Mouse (Mus musculus): ENCODE results near the gene Zfp599. TPM values are rescaled to one million over a fixed set of nuclear protein-coding genes. Genes with fewer than 3 reads are reported as not detected.

Zfp599 gene
- polyA plus RNA-seq, 1 experiment: 0.53 TPM

DNA sequence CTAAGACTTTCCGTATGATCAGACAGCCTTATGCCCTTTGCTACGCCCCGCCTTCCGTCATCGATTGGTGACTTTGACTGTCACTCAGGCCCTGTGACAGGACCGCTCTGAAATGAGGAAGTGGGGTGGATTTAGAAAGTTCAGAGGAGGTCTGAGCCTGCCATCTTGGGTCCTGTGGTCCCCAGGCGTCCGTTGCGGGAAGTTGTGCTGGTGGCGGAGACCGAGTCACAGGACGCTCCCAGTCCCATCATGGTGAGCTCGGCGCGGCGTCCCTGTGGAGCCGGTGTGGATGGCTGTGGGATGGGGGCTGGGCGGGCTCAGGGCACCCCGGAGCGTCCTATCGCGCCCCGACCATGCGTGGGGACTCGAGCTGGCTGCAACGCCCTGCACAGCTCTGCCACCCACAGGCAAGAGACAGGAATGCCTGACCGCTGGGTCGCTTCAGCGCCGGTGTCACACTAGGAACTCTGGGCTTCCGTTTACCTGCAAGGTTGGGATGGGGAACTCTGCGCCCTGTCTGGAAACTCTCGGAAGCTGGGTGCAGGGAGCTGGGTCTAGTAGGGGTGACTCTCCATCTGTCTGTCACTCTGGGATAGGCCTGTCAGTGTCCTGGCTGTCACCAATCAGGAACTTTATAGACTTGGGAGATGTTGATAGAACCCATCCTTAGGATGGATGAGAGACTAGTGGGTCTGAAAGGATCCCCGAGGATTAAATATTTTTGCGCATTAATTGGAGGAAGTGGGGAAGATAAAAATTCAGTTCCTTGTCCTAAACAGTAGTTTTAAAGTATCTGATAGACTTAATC is 33.9 kb downstream of the Zfp599 start, which contains the start of gene Zfp809:
Zfp809 (plus strand) TSS at position 134 of the 808 bp plus-strand sequence.
- Histone ChIP-seq H3K4me2 (ENCODE audit: low read depth) (peak within 1 kb of the TSS; percentile 97), H3K4me3 (peak within 1 kb of the TSS; percentile 52), H3K36me3 (ENCODE audit: control insufficient read depth, insufficient read depth) (no peaks in the 10 kb centered on the region), H3K79me2 (ENCODE audit: control insufficient read depth, insufficient read depth) (peaks cover 6% of the 10 kb centered on the region), H3ac (ENCODE audit: control insufficient read depth, insufficient read length) (peak within 1 kb of the TSS; percentile 90), H3K27me3 (ENCODE audit: control insufficient read depth, insufficient read depth, insufficient read length) (no peaks in the 10 kb centered on the region)
- peak; percentile 88 for TF ChIP-seq POLR2AphosphoS2 (IDR thresholded peaks at IDR 0.05; ENCODE audit: insufficient read length, low read depth)
- TF ChIP-seq MYOG (IDR thresholded peaks at IDR 0.05; ENCODE audit: control insufficient read depth in 1 of 3, insufficient read depth in 1 of 3, insufficient read length in 2 of 3, low read depth in 2 of 3): peak in 1 of 3 experiments; percentile 13
- TF ChIP-seq E2F4 (IDR thresholded peaks at IDR 0.05; ENCODE audit: insufficient read depth): no peak
- peak; percentile 59 for TF ChIP-seq TCF3 (IDR thresholded peaks at IDR 0.05; ENCODE audit: insufficient read length, low read depth)
- TF ChIP-seq SRF (IDR thresholded peaks at IDR 0.05; ENCODE audit: control insufficient read depth, insufficient read length, low read depth): no peak
- peak; percentile 84 for TF ChIP-seq POLR2A (IDR thresholded peaks at IDR 0.05; ENCODE audit: insufficient read length, low read depth)
- TF ChIP-seq MYOD1 (IDR thresholded peaks at IDR 0.05; ENCODE audit: control insufficient read depth in 1 of 3, insufficient read length in 2 of 3, low read depth in 2 of 3): peak in 1 of 3 experiments; percentile 10
- peak; percentile 56 for TF ChIP-seq USF1 (IDR thresholded peaks at IDR 0.05; ENCODE audit: low read depth)

DNA sequence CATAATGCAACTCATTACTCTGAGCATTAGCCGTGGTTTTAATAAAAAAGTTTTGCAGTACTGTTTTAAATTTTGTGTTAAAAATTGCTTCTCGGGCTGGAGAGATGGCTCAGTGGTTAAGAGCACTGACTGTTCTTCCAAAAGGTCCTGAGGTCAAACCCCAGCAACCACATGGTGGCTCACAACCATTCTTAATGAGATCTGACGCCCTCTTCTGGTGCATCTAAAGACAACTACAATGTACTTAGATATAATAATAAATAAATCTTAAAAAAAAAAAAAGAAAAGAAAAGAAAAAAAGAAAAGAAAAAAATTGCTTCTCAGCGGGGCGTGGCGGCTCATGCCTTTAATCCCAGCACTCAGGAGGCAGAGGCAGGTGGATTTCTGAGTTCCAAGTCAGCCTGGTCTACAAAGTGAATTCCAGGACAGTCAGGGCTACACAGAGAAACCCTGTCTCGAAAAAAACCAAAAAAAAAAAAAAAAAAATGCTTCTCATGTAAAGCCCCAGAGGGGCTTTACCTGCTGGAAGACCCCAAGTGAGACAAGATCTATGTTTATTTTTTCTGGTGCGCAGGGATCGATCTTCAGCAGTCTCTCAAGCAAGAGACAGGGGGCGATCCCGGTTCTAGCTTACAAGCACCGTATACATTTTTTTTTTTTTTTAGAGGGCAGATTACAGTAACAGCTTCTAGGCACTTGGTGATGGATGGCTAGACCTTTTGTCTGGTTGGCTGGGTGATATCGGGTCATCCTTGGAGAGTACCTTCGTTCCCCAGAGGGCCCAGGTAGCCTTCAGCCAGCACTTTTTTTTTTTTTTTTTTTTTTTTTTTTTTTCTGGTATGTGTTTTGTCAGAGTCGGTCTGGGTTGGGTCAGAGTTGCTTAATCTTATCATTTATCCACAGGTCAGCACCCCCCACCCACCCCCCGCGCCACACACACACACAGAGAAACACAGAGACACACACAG is 34.9 kb downstream of the Zfp599 start:
- Histone ChIP-seq H3K79me2 (ENCODE audit: control insufficient read depth, insufficient read depth) (peaks cover 2% of the 10 kb centered on the region), H3K27me3 (ENCODE audit: control insufficient read depth, insufficient read depth, insufficient read length) (no peaks in the 10 kb centered on the region), H3K36me3 (ENCODE audit: control insufficient read depth, insufficient read depth) (no peaks in the 10 kb centered on the region), H3ac (ENCODE audit: control insufficient read depth, insufficient read length) (peak overlapping the region; percentile 90), H3K4me3 (peak overlapping the region; percentile 52), H3K4me2 (ENCODE audit: low read depth) (peak overlapping the region; percentile 66)
- TF ChIP-seq CEBPB (IDR thresholded peaks at IDR 0.05; ENCODE audit: insufficient read depth, poor library complexity, severe bottlenecking) (0 out of 2 replicates have a peak, but pooled peaks have one; percentile 34), E2F4 (IDR thresholded peaks at IDR 0.05; ENCODE audit: insufficient read depth) (no peak), REST (IDR thresholded peaks at IDR 0.05; ENCODE audit: insufficient read depth, insufficient read length) (no peak), TCF12 (IDR thresholded peaks at IDR 0.05; ENCODE audit: insufficient read depth, poor library complexity, severe bottlenecking) (no peak), USF1 (IDR thresholded peaks at IDR 0.05; ENCODE audit: low read depth) (no peak), MYOD1 (IDR thresholded peaks at IDR 0.05; ENCODE audit: control insufficient read depth in 1 of 3, insufficient read length in 2 of 3, low read depth in 2 of 3) (no peak)

DNA sequence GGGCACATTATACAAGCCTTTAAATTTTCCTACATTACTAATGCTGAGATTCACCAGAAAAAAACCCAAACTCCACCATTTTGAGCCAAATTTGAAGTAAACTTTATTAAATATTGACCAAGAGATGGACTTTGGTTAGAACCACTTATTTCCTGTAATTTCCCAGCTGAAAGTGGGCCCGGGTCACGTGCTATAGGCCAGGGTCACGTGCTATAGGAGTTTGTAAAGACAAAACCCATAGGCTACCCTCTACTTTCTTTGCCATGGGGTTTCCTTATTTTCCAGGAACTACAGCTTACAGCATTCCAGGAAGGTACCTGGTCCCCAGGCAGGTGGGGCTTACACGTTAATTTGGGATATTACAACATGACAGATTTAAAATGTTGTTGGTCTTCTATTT is 35.6 kb downstream of the Zfp599 start:
- Histone ChIP-seq H3K27me3 (ENCODE audit: control insufficient read depth, insufficient read depth, insufficient read length) (no peaks in the 10 kb centered on the region), H3K4me3 (no peak overlapping the region), H3K4me2 (ENCODE audit: low read depth) (no peak overlapping the region), H3ac (ENCODE audit: control insufficient read depth, insufficient read length) (no peak overlapping the region), H3K36me3 (ENCODE audit: control insufficient read depth, insufficient read depth) (no peaks in the 10 kb centered on the region), H3K79me2 (ENCODE audit: control insufficient read depth, insufficient read depth) (no peaks in the 10 kb centered on the region)
- TF ChIP-seq POLR2A (IDR thresholded peaks at IDR 0.05; ENCODE audit: insufficient read length, low read depth): no peak
- no peak for TF ChIP-seq TCF3 (IDR thresholded peaks at IDR 0.05; ENCODE audit: insufficient read length, low read depth)
- no peak for TF ChIP-seq MAX (IDR thresholded peaks at IDR 0.05; ENCODE audit: low read depth)
- no peak for TF ChIP-seq USF1 (IDR thresholded peaks at IDR 0.05; ENCODE audit: low read depth)
- TF ChIP-seq POLR2AphosphoS2 (IDR thresholded peaks at IDR 0.05; ENCODE audit: insufficient read length, low read depth): no peak
- TF ChIP-seq MYOD1 (IDR thresholded peaks at IDR 0.05; ENCODE audit: control insufficient read depth in 1 of 3, insufficient read length in 2 of 3, low read depth in 2 of 3): no peak

DNA sequence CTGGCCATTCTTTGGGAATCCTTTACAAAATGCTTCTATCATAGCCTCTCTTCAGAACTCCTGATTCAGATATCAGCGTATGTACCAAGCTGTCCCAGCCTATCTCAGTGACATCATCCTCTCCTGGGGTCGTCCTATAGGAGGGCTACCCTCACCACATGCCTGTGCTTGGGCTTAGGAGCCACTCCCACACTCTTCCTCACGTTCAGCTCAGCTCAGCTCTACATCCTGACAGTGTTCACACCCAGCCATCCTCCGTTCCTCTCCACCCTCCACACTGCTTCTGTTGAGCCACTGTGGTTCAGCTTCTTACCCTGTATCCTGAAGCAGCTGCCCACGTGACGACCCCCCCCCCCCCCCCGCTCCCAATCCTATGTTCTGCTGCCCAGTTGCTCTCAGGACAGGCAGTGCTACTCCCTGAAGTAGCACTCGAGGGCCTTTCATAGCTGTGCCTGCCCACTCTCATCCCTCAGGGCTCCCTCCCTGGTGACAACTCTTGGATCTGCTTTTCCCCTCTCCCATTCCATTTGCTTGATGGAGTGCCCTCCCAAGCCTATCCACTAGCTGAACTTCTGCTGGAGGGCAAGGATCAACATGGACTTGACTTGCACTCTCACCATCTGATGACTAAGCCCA is 41.7 kb downstream of the Zfp599 start:
- TF ChIP-seq SRF (IDR thresholded peaks at IDR 0.05; ENCODE audit: control insufficient read depth, insufficient read length, low read depth) (no peak), MYOD1 (IDR thresholded peaks at IDR 0.05; ENCODE audit: control insufficient read depth in 1 of 3, insufficient read length in 2 of 3, low read depth in 2 of 3) (no peak), REST (IDR thresholded peaks at IDR 0.05; ENCODE audit: insufficient read depth, insufficient read length) (no peak), TCF3 (IDR thresholded peaks at IDR 0.05; ENCODE audit: insufficient read length, low read depth) (no peak)
- H3K79me2 ChIP-seq (ENCODE audit: control insufficient read depth, insufficient read depth): no peaks in the 10 kb centered on the region
- H3K4me2 ChIP-seq (ENCODE audit: low read depth): no peak overlapping the region
- H3K4me3 ChIP-seq: no peak overlapping the region
- H3K36me3 ChIP-seq (ENCODE audit: control insufficient read depth, insufficient read depth): no peaks in the 10 kb centered on the region
- no peak overlapping the region for H3ac ChIP-seq (ENCODE audit: control insufficient read depth, insufficient read length)
- no peaks in the 10 kb centered on the region for H3K27me3 ChIP-seq (ENCODE audit: control insufficient read depth, insufficient read depth, insufficient read length)
